Mouse (Mus musculus) urinary bladder, postnatal 4 days (tissue): ENCODE data around the gene Fgfr2.
"Not testable (repeated sequence)": the region's sequence is repeated elsewhere in the genome, so short reads cannot be mapped to it uniquely, and the experiment has no call there.

Experiments
- DNase-seq, 2 experiments: peaks; one replicate each; pipeline ENCODE4 v3.0.0; 2021 to 2022; ENCODE audit warnings: low spot score in 2 of 2

Gene Fgfr2

GRCm38 (mm10) chr7:132664815-132665214 is 458.3 kb downstream of the Fgfr2 start:
- DNase-seq, result no peak

GRCm38 (mm10) chr7:132662831-132663230 is 460.3 kb downstream of the Fgfr2 start:
- not testable (repeated sequence) for DNase-seq

- DNase-seq, result no peak
Measured at GRCm38 (mm10) chr7:132659633-132660032, 463.5 kb downstream of the Fgfr2 start.

GRCm38 (mm10) chr7:132658688-132659087 is 464.5 kb downstream of the Fgfr2 start:
- no peak for DNase-seq

- DNase-seq, result no peak
Measured at GRCm38 (mm10) chr7:132658058-132658450, 465.1 kb downstream of the Fgfr2 start.

- no peak for DNase-seq
Measured at GRCm38 (mm10) chr7:132657371-132658057, 465.6 kb downstream of the Fgfr2 start.

GRCm38 (mm10) chr7:132656548-132656947 is 466.6 kb downstream of the Fgfr2 start:
- peak; percentile 78 to 96 for DNase-seq

GRCm38 (mm10) chr7:132656075-132656474 is 467.1 kb downstream of the Fgfr2 start:
- peak; percentile 72 to 88 for DNase-seq

GRCm38 (mm10) chr7:132654412-132654811 is 468.7 kb downstream of the Fgfr2 start:
- DNase-seq, result no peak

GRCm38 (mm10) chr7:132646514-132646913 is 476.6 kb downstream of the Fgfr2 start:
- no peak for DNase-seq

- DNase-seq, result no peak
Measured at GRCm38 (mm10) chr7:132644605-132645279, 478.4 kb downstream of the Fgfr2 start.

GRCm38 (mm10) chr7:132641606-132642005 is 481.5 kb downstream of the Fgfr2 start:
- DNase-seq, result no peak

- no peak for DNase-seq
Measured at GRCm38 (mm10) chr7:132640946-132641345, 482.2 kb downstream of the Fgfr2 start.

GRCm38 (mm10) chr7:132638446-132639087 is 484.6 kb downstream of the Fgfr2 start:
- DNase-seq, result no peak

GRCm38 (mm10) chr7:132637292-132637691 is 485.9 kb downstream of the Fgfr2 start:
- DNase-seq, result no peak

- no peak for DNase-seq
Measured at GRCm38 (mm10) chr7:132631313-132631712, 491.8 kb downstream of the Fgfr2 start.

GRCm38 (mm10) chr7:132627448-132627847 is 495.7 kb downstream of the Fgfr2 start:
- DNase-seq, result no peak

- DNase-seq, result no peak
Measured at GRCm38 (mm10) chr7:132626174-132626573, 497.0 kb downstream of the Fgfr2 start.

GRCm38 (mm10) chr7:132624161-132624560 is 499.0 kb downstream of the Fgfr2 start:
- DNase-seq, result no peak

- no peak for DNase-seq
Measured at GRCm38 (mm10) chr7:132619975-132620918, 502.9 kb downstream of the Fgfr2 start.

GRCm38 (mm10) chr7:132619549-132619948 is 503.6 kb downstream of the Fgfr2 start:
- DNase-seq, result no peak
